Mouse (Mus musculus): Measurements from ENCODE around the gene Bend3.

DNA sequence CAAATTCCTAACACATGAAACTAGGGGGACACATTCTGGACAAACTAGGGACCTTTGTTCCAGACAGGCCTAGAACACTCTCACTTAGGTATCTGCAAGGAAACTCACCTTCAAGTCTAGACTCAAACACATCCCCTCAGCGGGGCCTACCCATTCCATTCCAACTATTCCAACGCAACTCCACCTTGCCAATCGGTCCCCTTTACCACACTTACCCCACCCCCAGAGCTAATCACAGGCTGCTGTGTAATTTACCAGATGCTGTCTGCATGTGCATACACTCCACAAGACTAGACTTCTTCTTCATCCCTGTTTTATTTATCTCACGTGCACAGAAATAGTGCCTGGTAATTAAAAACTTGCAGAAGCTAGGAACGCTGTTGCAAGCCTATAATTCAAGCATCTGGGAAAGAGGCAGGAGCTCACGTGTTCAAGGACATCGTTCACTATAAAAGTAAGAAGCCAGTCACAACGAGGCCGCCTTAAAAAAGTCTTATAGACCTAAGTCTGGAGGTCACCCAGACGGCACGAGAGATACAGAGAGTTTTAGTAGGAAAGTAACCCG lies 61.2 kb downstream of the Bend3 start:
- TF ChIP-seq CTCF (IDR thresholded peaks at IDR 0.05; ENCODE audit: low read depth, low read length) = no peak
- TF ChIP-seq POLR2A (IDR thresholded peaks at IDR 0.05; ENCODE audit: borderline replicate concordance, low read depth, low read length) = no peak

All from bone marrow macrophage, adult 2 months (primary cell).